Mouse (Mus musculus): ENCODE data around the gene Cnbd2. TPM values are rescaled to one million over a fixed set of nuclear protein-coding genes. Genes with fewer than 3 reads are reported as not detected.
A peak's percentile ranks its signal among the peaks of the same experiment; 100 is the strongest.

Gene Cnbd2
- polyA plus RNA-seq, 1 experiment from 2014 or later: 9.4 TPM

- peaks cover 43% of the 10 kb centered on the region for H3K36me3 ChIP-seq (ENCODE audit: control insufficient read depth, insufficient read depth)
- no peak overlapping the region for H3K4me3 ChIP-seq (ENCODE audit: low read depth, low read length)
- TF ChIP-seq CTCF (IDR thresholded peaks at IDR 0.05; ENCODE audit: low read depth): no peak
- H3K9ac ChIP-seq (ENCODE audit: low read depth, low read length): no peak overlapping the region
- peak overlapping the region; percentile 82 for H3K27ac ChIP-seq (ENCODE audit: low read depth, low read length)
- WGBS: 48% methylated on average over 3 of the region's 3 CpGs
- H3K4me1 ChIP-seq (replicated peaks; ENCODE audit: control insufficient read depth, insufficient read depth, low read length): 0 out of 2 replicates have a peak, but pooled peaks cover 6% of the 10 kb centered on the region
- peak; percentile 89 for ATAC-seq
- H3K4me2 ChIP-seq (replicated peaks; ENCODE audit: low read depth): no peak overlapping the region
- H3K9me3 ChIP-seq (ENCODE audit: control insufficient read depth): no peaks in the 10 kb centered on the region
- no peaks in the 10 kb centered on the region for H3K27me3 ChIP-seq (replicated peaks; ENCODE audit: control insufficient read depth, insufficient read depth, low read length)
Measured at GRCm38 (mm10) chr2:156296190-156296589, 15.9 kb upstream of the Cnbd2 start.

DNA sequence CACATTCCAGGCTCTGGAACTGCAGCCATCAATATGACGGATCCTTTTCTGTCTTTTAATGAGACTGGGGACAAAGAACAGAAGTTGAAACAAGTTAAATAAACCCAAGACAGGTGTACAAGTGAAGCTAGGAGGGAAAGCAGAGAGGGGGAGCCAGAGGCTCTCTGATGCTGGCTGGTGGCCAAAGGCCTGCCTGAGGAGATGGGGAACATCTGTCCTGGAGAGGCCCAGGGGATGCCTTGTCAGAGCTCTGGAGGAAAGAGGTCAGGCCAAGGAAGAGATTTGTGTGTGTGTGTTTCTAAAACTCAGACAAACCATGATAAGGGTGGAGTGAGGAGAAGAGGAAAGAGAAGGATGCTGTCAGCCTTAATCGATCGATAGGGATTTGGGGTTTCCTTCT lies 14.4 kb upstream of the Cnbd2 start:
- H3K36me3 ChIP-seq (ENCODE audit: control insufficient read depth, insufficient read depth): peaks cover 43% of the 10 kb centered on the region
- H3K4me1 ChIP-seq (replicated peaks; ENCODE audit: control insufficient read depth, insufficient read depth, low read length): 0 out of 2 replicates have a peak, but pooled peaks cover 6% of the 10 kb centered on the region
- H3K27me3 ChIP-seq (replicated peaks; ENCODE audit: control insufficient read depth, insufficient read depth, low read length): no peaks in the 10 kb centered on the region
- H3K27ac ChIP-seq (ENCODE audit: low read depth, low read length): no peak overlapping the region
- WGBS: 67% methylated on average over 3 of the region's 3 CpGs
- H3K4me2 ChIP-seq (replicated peaks; ENCODE audit: low read depth): no peak overlapping the region
- H3K9ac ChIP-seq (ENCODE audit: low read depth, low read length): no peak overlapping the region
- peak; percentile 41; the same call in 1 of the 2 replicates for TF ChIP-seq CTCF (IDR thresholded peaks at IDR 0.05; ENCODE audit: low read depth)
- H3K4me3 ChIP-seq (ENCODE audit: low read depth, low read length): no peak overlapping the region
- ATAC-seq: no peak
- H3K9me3 ChIP-seq (ENCODE audit: control insufficient read depth): no peaks in the 10 kb centered on the region

DNA sequence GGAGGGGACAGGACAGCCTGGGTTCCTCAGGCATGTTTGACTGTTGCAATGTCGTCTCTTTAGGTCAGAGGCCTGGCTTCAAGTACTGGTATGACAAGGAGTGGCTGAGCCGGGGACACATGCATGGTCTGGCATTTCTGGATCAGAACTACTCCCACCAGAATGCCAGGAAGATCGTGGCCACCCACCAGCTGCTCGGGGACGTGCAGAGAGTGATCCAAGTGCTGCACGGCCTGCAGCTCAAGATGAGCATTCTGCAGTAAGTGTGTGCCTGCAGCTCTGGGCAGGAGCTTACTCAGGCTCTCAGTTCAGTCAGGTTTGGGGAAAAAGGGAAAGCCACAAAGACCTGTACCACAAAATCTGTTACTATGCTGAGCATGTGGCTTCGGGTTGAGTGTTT lies 13.6 kb upstream of the Cnbd2 start:
- no peak overlapping the region for H3K9ac ChIP-seq (ENCODE audit: low read depth, low read length)
- H3K4me2 ChIP-seq (replicated peaks; ENCODE audit: low read depth): no peak overlapping the region
- no peak for TF ChIP-seq CTCF (IDR thresholded peaks at IDR 0.05; ENCODE audit: low read depth)
- no peak overlapping the region for H3K4me3 ChIP-seq (ENCODE audit: low read depth, low read length)
- no peaks in the 10 kb centered on the region for H3K27me3 ChIP-seq (replicated peaks; ENCODE audit: control insufficient read depth, insufficient read depth, low read length)
- 73% methylated on average over 7 of the region's 7 CpGs for WGBS
- H3K36me3 ChIP-seq (ENCODE audit: control insufficient read depth, insufficient read depth): peaks cover 40% of the 10 kb centered on the region
- ATAC-seq: no peak
- no peaks in the 10 kb centered on the region for H3K9me3 ChIP-seq (ENCODE audit: control insufficient read depth)
- H3K27ac ChIP-seq (ENCODE audit: low read depth, low read length): no peak overlapping the region
- 0 out of 2 replicates have a peak, but pooled peaks cover 6% of the 10 kb centered on the region for H3K4me1 ChIP-seq (replicated peaks; ENCODE audit: control insufficient read depth, insufficient read depth, low read length)

GRCm38 (mm10) chr2:156302063-156302462 lies 10.0 kb upstream of the Cnbd2 start:
- Histone ChIP-seq H3K4me1 (replicated peaks; ENCODE audit: control insufficient read depth, insufficient read depth, low read length) (no peaks in the 10 kb centered on the region), H3K4me3 (ENCODE audit: low read depth, low read length) (no peak overlapping the region), H3K4me2 (replicated peaks; ENCODE audit: low read depth) (no peak overlapping the region), H3K27ac (ENCODE audit: low read depth, low read length) (no peak overlapping the region), H3K9me3 (ENCODE audit: control insufficient read depth) (no peaks in the 10 kb centered on the region), H3K27me3 (replicated peaks; ENCODE audit: control insufficient read depth, insufficient read depth, low read length) (no peaks in the 10 kb centered on the region), H3K9ac (ENCODE audit: low read depth, low read length) (no peak overlapping the region), H3K36me3 (ENCODE audit: control insufficient read depth, insufficient read depth) (peaks cover 49% of the 10 kb centered on the region; the same call in 1 of the 2 replicates)
- no peak for TF ChIP-seq CTCF (IDR thresholded peaks at IDR 0.05; ENCODE audit: low read depth)
- no peak for ATAC-seq
- 84% methylated on average over 4 of the region's 4 CpGs for WGBS

DNA sequence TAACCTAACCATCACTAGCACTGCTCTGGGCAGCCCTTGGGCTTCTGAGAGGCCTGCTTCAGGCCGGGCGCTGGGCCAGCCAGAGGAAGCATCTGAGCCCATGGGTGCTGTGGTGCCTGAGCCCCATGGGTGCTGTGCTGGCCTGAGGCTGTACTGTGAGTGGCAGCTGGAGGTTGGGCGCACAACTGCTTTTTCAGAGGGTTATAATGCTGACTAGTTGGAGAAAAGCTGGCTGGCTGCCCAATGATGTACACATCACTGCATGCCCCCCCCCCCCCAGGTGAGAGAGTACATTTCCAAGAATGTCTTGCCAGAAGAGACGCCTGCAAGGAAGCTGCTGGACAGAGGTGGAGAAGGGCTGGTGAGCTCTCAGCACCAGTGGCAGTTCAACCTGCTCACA lies 7.7 kb upstream of the Cnbd2 start:
- Histone ChIP-seq H3K27ac (ENCODE audit: low read depth, low read length) (no peak overlapping the region), H3K4me1 (replicated peaks; ENCODE audit: control insufficient read depth, insufficient read depth, low read length) (no peaks in the 10 kb centered on the region), H3K9me3 (ENCODE audit: control insufficient read depth) (no peaks in the 10 kb centered on the region), H3K4me2 (replicated peaks; ENCODE audit: low read depth) (no peak overlapping the region), H3K4me3 (ENCODE audit: low read depth, low read length) (no peak overlapping the region), H3K27me3 (replicated peaks; ENCODE audit: control insufficient read depth, insufficient read depth, low read length) (no peaks in the 10 kb centered on the region), H3K36me3 (ENCODE audit: control insufficient read depth, insufficient read depth) (peaks cover 31% of the 10 kb centered on the region; the same call in 1 of the 2 replicates), H3K9ac (ENCODE audit: low read depth, low read length) (no peak overlapping the region)
- 90% methylated on average over 4 of the region's 4 CpGs for WGBS
- no peak for TF ChIP-seq CTCF (IDR thresholded peaks at IDR 0.05; ENCODE audit: low read depth)
- no peak for ATAC-seq

- H3K4me3 ChIP-seq (ENCODE audit: low read depth, low read length): no peak overlapping the region
- peaks cover 31% of the 10 kb centered on the region; the same call in 1 of the 2 replicates for H3K36me3 ChIP-seq (ENCODE audit: control insufficient read depth, insufficient read depth)
- WGBS: 85% methylated on average over 2 of the region's 2 CpGs
- peak; percentile 39; the same call in 1 of the 2 replicates for ATAC-seq
- TF ChIP-seq CTCF (IDR thresholded peaks at IDR 0.05; ENCODE audit: low read depth): peak; percentile 80
- H3K9me3 ChIP-seq (ENCODE audit: control insufficient read depth): no peaks in the 10 kb centered on the region
- no peak overlapping the region for H3K9ac ChIP-seq (ENCODE audit: low read depth, low read length)
- no peaks in the 10 kb centered on the region for H3K27me3 ChIP-seq (replicated peaks; ENCODE audit: control insufficient read depth, insufficient read depth, low read length)
- no peaks in the 10 kb centered on the region for H3K4me1 ChIP-seq (replicated peaks; ENCODE audit: control insufficient read depth, insufficient read depth, low read length)
- no peak overlapping the region for H3K27ac ChIP-seq (ENCODE audit: low read depth, low read length)
- no peak overlapping the region for H3K4me2 ChIP-seq (replicated peaks; ENCODE audit: low read depth)
Measured at GRCm38 (mm10) chr2:156305818-156306217, 6.3 kb upstream of the Cnbd2 start.

DNA sequence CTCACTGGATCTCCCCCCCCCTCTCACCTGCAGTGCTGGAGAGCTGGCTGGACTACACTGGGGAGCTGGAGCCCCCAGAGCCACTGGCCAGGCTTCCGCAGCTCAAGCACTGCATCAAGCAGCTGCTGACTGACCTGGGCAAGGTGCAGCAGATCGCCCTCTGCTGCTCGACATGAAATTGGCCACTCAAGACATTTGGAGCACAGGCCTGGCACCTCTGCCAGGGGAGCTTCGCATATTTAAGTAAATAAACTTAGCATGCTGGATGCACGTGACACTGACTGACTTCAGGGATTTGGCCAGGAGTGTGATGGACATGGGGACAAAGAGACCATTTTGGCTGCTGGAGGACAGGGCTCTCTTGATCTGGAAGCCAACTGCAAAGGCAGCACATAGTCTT lies 4.8 kb upstream of the Cnbd2 start:
- Histone ChIP-seq H3K27me3 (replicated peaks; ENCODE audit: control insufficient read depth, insufficient read depth, low read length) (no peaks in the 10 kb centered on the region), H3K36me3 (ENCODE audit: control insufficient read depth, insufficient read depth) (peaks cover 30% of the 10 kb centered on the region; the same call in 1 of the 2 replicates), H3K27ac (ENCODE audit: low read depth, low read length) (no peak overlapping the region), H3K9ac (ENCODE audit: low read depth, low read length) (no peak overlapping the region), H3K4me1 (replicated peaks; ENCODE audit: control insufficient read depth, insufficient read depth, low read length) (no peaks in the 10 kb centered on the region), H3K4me2 (replicated peaks; ENCODE audit: low read depth) (no peak overlapping the region), H3K9me3 (ENCODE audit: control insufficient read depth) (no peaks in the 10 kb centered on the region), H3K4me3 (ENCODE audit: low read depth, low read length) (no peak overlapping the region)
- ATAC-seq: no peak
- 54% methylated on average over 5 of the region's 5 CpGs for WGBS
- peak; percentile 64 for TF ChIP-seq CTCF (IDR thresholded peaks at IDR 0.05; ENCODE audit: low read depth)
